Mouse (Mus musculus): Measurements from ENCODE around the gene Srpk3. TPM values are rescaled to one million over a fixed set of nuclear protein-coding genes. Genes with fewer than 3 reads are reported as not detected.

Gene Srpk3
- total and polyA plus RNA-seq, 3 experiments = 26.1 to 64.2 (median 29.9) TPM

- Histone ChIP-seq H3K4me3 (no peak overlapping the region), H3K4me1 (ENCODE audit: control insufficient read depth, insufficient read depth, low read length) (no peaks in the 10 kb centered on the region), H3K79me2 (replicated peaks; ENCODE audit: control insufficient read depth, insufficient read depth, low read length) (no peaks in the 10 kb centered on the region), H3K9ac (ENCODE audit: low read depth, low read length) (no peak overlapping the region), H3K36me3 (ENCODE audit: control insufficient read depth, insufficient read depth, low read length) (no peaks in the 10 kb centered on the region), H3K27ac (no peak overlapping the region), H3K27me3 (ENCODE audit: control insufficient read depth, insufficient read depth, low read length) (no peaks in the 10 kb centered on the region)
- WGBS = 18% methylated on average over 14 of the region's 14 CpGs
- intact Hi-C loops (cut with DNase I) = no loop called here
- no peak for DNase-seq
- TF ChIP-seq EP300 (IDR thresholded peaks at IDR 0.05; ENCODE audit: insufficient read depth, low read depth, low read length) (no peak), CTCF (IDR thresholded peaks at IDR 0.05) (no peak), POLR2A (IDR thresholded peaks at IDR 0.05; ENCODE audit: insufficient read depth, low read depth, low read length) (no peak)
These were observed 40.9 kb downstream of the Srpk3 start for GRCm38 (mm10) chrX:73815072-73815471.

DNA sequence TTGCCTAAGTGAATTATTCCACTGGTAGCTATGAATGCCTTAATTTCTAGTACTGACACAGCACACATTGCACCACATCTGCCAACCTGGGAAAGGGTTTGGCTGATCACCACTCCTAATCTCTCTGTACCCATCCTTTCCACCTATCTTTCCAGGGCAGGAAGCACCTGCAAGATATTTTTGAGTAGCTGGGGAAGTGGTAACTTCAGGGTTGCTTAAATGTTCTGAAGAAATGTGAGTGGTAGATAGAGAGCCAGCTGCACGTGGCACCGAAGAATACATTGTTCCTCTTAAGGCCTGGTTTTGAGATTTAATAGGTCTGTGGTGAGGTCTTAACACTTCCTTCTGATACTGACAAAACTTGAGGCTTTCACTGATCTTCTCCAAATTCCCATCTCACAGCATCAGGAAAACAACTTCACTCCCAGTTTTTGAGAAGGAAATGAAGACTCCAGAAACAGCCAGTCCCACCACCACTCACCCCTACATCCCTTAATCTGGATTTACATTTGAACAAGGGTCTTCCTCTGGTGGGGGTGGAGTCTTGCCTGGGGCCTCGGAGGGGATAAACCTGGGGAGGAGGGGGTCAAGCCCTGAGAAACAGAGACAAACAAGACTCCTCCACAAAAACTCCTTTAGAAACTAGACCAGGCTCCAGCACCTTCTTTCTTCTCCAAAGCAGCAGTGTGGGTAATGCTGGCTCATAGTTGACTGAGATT lies 42.5 kb downstream of the Srpk3 start:
- no peak for DNase-seq
- intact Hi-C loops (cut with DNase I) = no loop called here
- Histone ChIP-seq H3K4me3 (no peak overlapping the region), H3K36me3 (ENCODE audit: control insufficient read depth, insufficient read depth, low read length) (no peaks in the 10 kb centered on the region), H3K27me3 (ENCODE audit: control insufficient read depth, insufficient read depth, low read length) (no peaks in the 10 kb centered on the region), H3K79me2 (replicated peaks; ENCODE audit: control insufficient read depth, insufficient read depth, low read length) (no peaks in the 10 kb centered on the region), H3K4me1 (ENCODE audit: control insufficient read depth, insufficient read depth, low read length) (no peaks in the 10 kb centered on the region), H3K9ac (ENCODE audit: low read depth, low read length) (no peak overlapping the region), H3K27ac (no peak overlapping the region)
- TF ChIP-seq CTCF (IDR thresholded peaks at IDR 0.05) (no peak), EP300 (IDR thresholded peaks at IDR 0.05; ENCODE audit: insufficient read depth, low read depth, low read length) (no peak), POLR2A (IDR thresholded peaks at IDR 0.05; ENCODE audit: insufficient read depth, low read depth, low read length) (no peak)
- WGBS = 46% methylated on average over 3 of the region's 3 CpGs

- peak in 1 of 2 experiments; percentile 21 for DNase-seq
- H3K27me3 ChIP-seq (ENCODE audit: control insufficient read depth, insufficient read depth, low read length) = no peaks in the 10 kb centered on the region
- no peak overlapping the region for H3K27ac ChIP-seq
- no peak overlapping the region for H3K9ac ChIP-seq (ENCODE audit: low read depth, low read length)
- no peaks in the 10 kb centered on the region for H3K36me3 ChIP-seq (ENCODE audit: control insufficient read depth, insufficient read depth, low read length)
- no peaks in the 10 kb centered on the region for H3K79me2 ChIP-seq (replicated peaks; ENCODE audit: control insufficient read depth, insufficient read depth, low read length)
- no peak for TF ChIP-seq EP300 (IDR thresholded peaks at IDR 0.05; ENCODE audit: insufficient read depth, low read depth, low read length)
- TF ChIP-seq POLR2A (IDR thresholded peaks at IDR 0.05; ENCODE audit: insufficient read depth, low read depth, low read length) = no peak
- TF ChIP-seq CTCF (IDR thresholded peaks at IDR 0.05) = no peak
- no peak overlapping the region for H3K4me3 ChIP-seq
- WGBS = 24% methylated on average over 17 of the region's 17 CpGs
- no peaks in the 10 kb centered on the region for H3K4me1 ChIP-seq (ENCODE audit: control insufficient read depth, insufficient read depth, low read length)
- intact Hi-C loops (cut with DNase I) = no loop called here
These were observed 49.5 kb downstream of the Srpk3 start for GRCm38 (mm10) chrX:73823747-73824146.

DNA sequence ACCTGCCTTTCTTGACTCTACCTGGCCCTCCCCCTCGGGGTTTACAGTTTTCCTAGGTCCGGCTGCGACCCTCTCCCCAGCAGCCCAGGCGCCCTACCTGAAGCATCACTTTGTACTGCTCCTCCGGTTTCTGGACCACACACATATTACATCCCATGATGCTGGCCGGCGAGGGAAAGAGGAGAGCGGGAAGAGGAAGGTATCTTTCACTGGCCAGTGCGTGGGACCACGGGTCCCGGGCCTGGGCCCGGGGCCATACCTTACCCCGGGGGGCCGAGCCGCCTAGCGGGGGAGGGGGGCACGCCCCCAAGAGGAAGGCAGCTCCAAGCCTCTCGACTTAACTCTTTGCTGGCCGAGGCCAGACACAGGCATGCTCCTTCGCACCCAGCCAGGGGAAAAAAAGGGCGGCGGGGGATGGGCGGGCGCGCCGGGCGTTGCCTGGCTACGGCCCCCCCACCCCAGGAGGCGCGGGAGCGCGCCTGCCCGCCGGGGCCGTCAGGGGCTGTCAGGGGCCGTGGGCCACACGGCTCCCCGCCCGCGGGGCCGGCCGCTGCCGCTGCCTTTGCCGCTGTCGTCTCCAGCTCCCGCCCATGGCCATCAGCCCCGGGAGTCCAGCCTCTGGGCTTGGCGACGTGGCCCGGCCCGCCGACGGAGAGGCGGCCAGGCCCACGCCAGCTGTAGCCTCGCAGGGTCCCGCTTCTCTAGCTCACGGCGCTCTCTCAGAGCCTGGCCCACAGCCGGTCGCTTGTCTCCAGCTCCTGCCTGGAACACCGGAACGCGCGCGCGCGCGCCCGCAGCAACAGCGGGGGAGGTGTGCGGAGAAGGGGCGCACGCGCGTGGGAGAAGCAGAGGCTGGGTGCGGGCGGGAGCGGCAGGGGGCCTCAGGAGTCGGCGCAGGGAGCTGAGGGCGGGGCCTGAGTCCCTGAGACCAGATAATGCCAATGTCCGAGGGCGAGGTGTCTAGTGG lies 50.3 kb downstream of the Srpk3 start, which contains the start of gene Pdzd4:
Pdzd4 (minus strand) TSS at position 785 of the 967 bp plus-strand sequence.
- DNase-seq = peak; percentile 48 to 63
- Histone ChIP-seq H3K36me3 (ENCODE audit: control insufficient read depth, insufficient read depth, low read length) (no peaks in the 10 kb centered on the region), H3K4me1 (ENCODE audit: control insufficient read depth, insufficient read depth, low read length) (no peaks in the 10 kb centered on the region), H3K27ac (no peak within 1 kb of the TSS), H3K79me2 (replicated peaks; ENCODE audit: control insufficient read depth, insufficient read depth, low read length) (no peaks in the 10 kb centered on the region), H3K4me3 (peak within 1 kb of the TSS; percentile 47), H3K27me3 (ENCODE audit: control insufficient read depth, insufficient read depth, low read length) (no peaks in the 10 kb centered on the region), H3K9ac (ENCODE audit: low read depth, low read length) (peak within 1 kb of the TSS; percentile 86)
- intact Hi-C loops (cut with DNase I) = no loop called here
- 17% methylated on average over 79 of the region's 84 CpGs for WGBS
- TF ChIP-seq CTCF (IDR thresholded peaks at IDR 0.05) (no peak), POLR2A (IDR thresholded peaks at IDR 0.05; ENCODE audit: insufficient read depth, low read depth, low read length) (0 out of 2 replicates have a peak, but pooled peaks have one; percentile 12), EP300 (IDR thresholded peaks at IDR 0.05; ENCODE audit: insufficient read depth, low read depth, low read length) (no peak)

Other genes starting within 250 kb of the Srpk3 start
- not detected for gene Dusp9, start 135.0 kb upstream of the Srpk3 start, total RNA-seq (2021)
- gene Dusp9, start 135.0 kb upstream of the Srpk3 start, polyA plus RNA-seq (2012; rRNA removed) = 0.04 TPM in 1 of 2 replicates, not detected in the other
- gene Pnck, start 114.3 kb upstream of the Srpk3 start, total RNA-seq (2021) = 1 to 10 TPM; 6.5 to 8.0 TPM
- 15.8 and 20.4 TPM in 2 replicates for gene Pnck, start 114.3 kb upstream of the Srpk3 start, polyA plus RNA-seq (2012; rRNA removed)
- gene Slc6a8, start 101.3 kb upstream of the Srpk3 start, total RNA-seq (2021) = 100 to 1,000 TPM; 155 to 179 TPM
- 155 and 205 TPM in 2 replicates for gene Slc6a8, start 101.3 kb upstream of the Srpk3 start, polyA plus RNA-seq (2012; rRNA removed)
- 10 to 100 TPM; 71.8 to 79.5 TPM for gene Bcap31, start 58.2 kb upstream of the Srpk3 start, total RNA-seq (2021)
- gene Bcap31, start 58.2 kb upstream of the Srpk3 start, polyA plus RNA-seq (2012; rRNA removed) = 43.1 and 70.9 TPM in 2 replicates
- 10 to 100 TPM; 25.4 to 29.7 TPM for gene Abcd1, start 57.8 kb upstream of the Srpk3 start, total RNA-seq (2021)
- gene Abcd1, start 57.8 kb upstream of the Srpk3 start, polyA plus RNA-seq (2012; rRNA removed) = 32.9 and 35.3 TPM in 2 replicates
- gene Plxnb3, start 17.3 kb upstream of the Srpk3 start, total RNA-seq (2021) = 1 to 10 TPM; 1.0 to 2.0 TPM
- gene Plxnb3, start 17.3 kb upstream of the Srpk3 start, polyA plus RNA-seq (2012; rRNA removed) = 4.5 and 4.7 TPM in 2 replicates
- gene Idh3g, start 12.5 kb downstream of the Srpk3 start, total RNA-seq (2021) = 100 to 1,000 TPM; 573 to 710 TPM
- gene Idh3g, start 12.5 kb downstream of the Srpk3 start, polyA plus RNA-seq (2012; rRNA removed) = 1,208 and 1,962 TPM in 2 replicates
- gene Ssr4, start 12.6 kb downstream of the Srpk3 start, total RNA-seq (2021) = 10 to 100 TPM; 78.1 to 81.8 TPM
- gene Ssr4, start 12.6 kb downstream of the Srpk3 start, polyA plus RNA-seq (2012; rRNA removed) = 116 and 124 TPM in 2 replicates
- 1 to 10 TPM; 1.5 to 1.7 TPM for gene Pdzd4, start 50.6 kb downstream of the Srpk3 start, total RNA-seq (2021)
- 0.91 and 1.1 TPM in 2 replicates for gene Pdzd4, start 50.6 kb downstream of the Srpk3 start, polyA plus RNA-seq (2012; rRNA removed)
- gene Avpr2, start 117.7 kb downstream of the Srpk3 start, total RNA-seq (2021) = not detected
- not detected in 2 replicates for gene Avpr2, start 117.7 kb downstream of the Srpk3 start, polyA plus RNA-seq (2012; rRNA removed)
- gene L1cam, start 121.7 kb downstream of the Srpk3 start, total RNA-seq (2021) = 1 to 10 TPM; 2.1 to 3.7 TPM
- gene L1cam, start 121.7 kb downstream of the Srpk3 start, polyA plus RNA-seq (2012; rRNA removed) = 2.9 and 3.3 TPM in 2 replicates
- gene Arhgap4, start 147.5 kb downstream of the Srpk3 start, total RNA-seq (2021) = 1 to 10 TPM; 1.5 to 1.8 TPM
- 5.7 and 7.7 TPM in 2 replicates for gene Arhgap4, start 147.5 kb downstream of the Srpk3 start, polyA plus RNA-seq (2012; rRNA removed)
- 10 to 100 TPM; 50.2 to 63.7 TPM for gene Naa10, start 147.5 kb downstream of the Srpk3 start, total RNA-seq (2021)
- 57.2 and 64.5 TPM in 2 replicates for gene Naa10, start 147.5 kb downstream of the Srpk3 start, polyA plus RNA-seq (2012; rRNA removed)
- gene Renbp, start 156.4 kb downstream of the Srpk3 start, total RNA-seq (2021) = 1 to 10 TPM; 3.7 to 7.1 TPM
- 5.1 and 7.3 TPM in 2 replicates for gene Renbp, start 156.4 kb downstream of the Srpk3 start, polyA plus RNA-seq (2012; rRNA removed)
- gene Hcfc1, start 192.0 kb downstream of the Srpk3 start, total RNA-seq (2021) = 10 to 100 TPM; 37.0 to 37.9 TPM
- 26.3 and 27.6 TPM in 2 replicates for gene Hcfc1, start 192.0 kb downstream of the Srpk3 start, polyA plus RNA-seq (2012; rRNA removed)
- gene Irak1, start 249.5 kb downstream of the Srpk3 start, total RNA-seq (2021) = 10 to 100 TPM; 56.7 to 58.0 TPM
- 112 and 128 TPM in 2 replicates for gene Irak1, start 249.5 kb downstream of the Srpk3 start, polyA plus RNA-seq (2012; rRNA removed)

All from heart, adult 2 months (tissue).